Mouse (Mus musculus): ENCODE measurements around the gene Alox8. TPM values are rescaled to one million over a fixed set of nuclear protein-coding genes. Genes with fewer than 3 reads are reported as not detected.

Alox8 gene
- polyA plus RNA-seq, 1 experiment = 2.2 TPM

DNA sequence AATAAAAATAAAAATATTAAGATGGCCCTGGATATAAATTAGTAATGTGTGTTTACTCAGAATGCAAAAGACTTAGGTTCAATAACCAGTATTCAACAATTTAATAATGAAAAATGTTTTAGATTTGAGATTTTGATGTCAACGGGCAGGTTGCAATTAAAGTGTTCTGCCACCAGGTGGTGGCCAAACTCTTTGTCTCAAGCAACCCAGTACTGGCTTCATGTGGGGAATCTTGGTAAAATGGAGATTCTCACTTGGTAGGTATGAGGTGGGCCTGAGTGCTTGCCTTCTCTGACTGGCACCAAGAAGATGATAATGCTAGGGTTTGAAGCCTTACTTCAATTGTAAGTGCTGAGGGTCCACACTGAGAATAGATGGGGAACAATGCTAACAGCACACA lies 4.8 kb downstream of the Alox8 start:
- Histone ChIP-seq H3K4me3 (ENCODE audit: insufficient read depth, low read length) (no peak overlapping the region), H3K4me1 (ENCODE audit: control insufficient read depth, insufficient read depth, low read length) (no peaks in the 10 kb centered on the region), H3K27ac (ENCODE audit: insufficient read depth, low read length) (no peak overlapping the region)
- TF ChIP-seq CTCF (IDR thresholded peaks at IDR 0.05; ENCODE audit: extremely low read depth, insufficient read depth, low read length) = peak; percentile 86
- TF ChIP-seq POLR2A (IDR thresholded peaks at IDR 0.05; ENCODE audit: extremely low read depth, insufficient read depth, low read length) = no peak

DNA sequence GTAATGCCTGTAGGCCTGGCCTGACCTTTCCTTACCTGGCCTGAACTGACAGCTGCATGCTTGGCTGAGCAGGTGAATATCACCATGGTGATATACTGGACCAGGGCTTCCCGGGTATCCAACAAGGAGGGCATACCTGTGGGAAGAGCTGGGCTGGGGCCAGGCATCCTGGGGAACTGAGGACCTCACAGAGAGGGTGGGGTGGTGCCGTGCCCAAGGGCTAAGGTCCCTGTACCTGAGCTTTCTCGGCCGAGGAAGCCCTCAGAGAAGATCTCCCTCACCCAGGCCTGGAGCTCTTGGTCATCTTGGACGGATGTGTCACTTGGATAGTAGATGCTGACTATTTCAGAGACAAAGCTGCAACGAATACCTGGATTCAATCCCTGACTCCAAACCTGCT lies 11.7 kb downstream of the Alox8 start:
- TF ChIP-seq POLR2A (IDR thresholded peaks at IDR 0.05; ENCODE audit: extremely low read depth, insufficient read depth, low read length) (no peak), CTCF (IDR thresholded peaks at IDR 0.05; ENCODE audit: extremely low read depth, insufficient read depth, low read length) (no peak)
- Histone ChIP-seq H3K4me3 (ENCODE audit: insufficient read depth, low read length) (no peak overlapping the region), H3K27ac (ENCODE audit: insufficient read depth, low read length) (no peak overlapping the region), H3K4me1 (ENCODE audit: control insufficient read depth, insufficient read depth, low read length) (no peaks in the 10 kb centered on the region)

DNA sequence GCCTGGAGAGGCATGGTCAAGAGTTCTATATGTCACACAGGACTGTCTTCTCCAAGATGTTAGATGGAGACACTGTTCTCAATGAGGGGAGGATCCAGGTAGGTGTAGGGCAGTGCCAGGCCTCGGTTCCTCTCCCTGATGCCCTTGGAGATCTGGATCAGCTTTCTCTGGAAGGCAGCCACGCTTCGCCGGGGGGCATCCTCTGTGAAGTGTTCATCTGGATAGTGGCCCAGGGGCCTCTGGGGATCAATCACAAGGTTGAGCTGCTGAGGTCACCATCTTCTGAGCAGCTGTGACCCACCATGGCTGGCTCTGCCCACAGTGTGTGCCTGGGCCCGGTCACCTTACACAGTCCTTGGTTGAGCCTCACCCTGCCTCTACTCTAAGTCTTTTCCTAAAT lies 12.6 kb downstream of the Alox8 start:
- no peak for TF ChIP-seq CTCF (IDR thresholded peaks at IDR 0.05; ENCODE audit: extremely low read depth, insufficient read depth, low read length)
- no peak for TF ChIP-seq POLR2A (IDR thresholded peaks at IDR 0.05; ENCODE audit: extremely low read depth, insufficient read depth, low read length)
- Histone ChIP-seq H3K4me1 (ENCODE audit: control insufficient read depth, insufficient read depth, low read length) (no peaks in the 10 kb centered on the region), H3K4me3 (ENCODE audit: insufficient read depth, low read length) (no peak overlapping the region), H3K27ac (ENCODE audit: insufficient read depth, low read length) (no peak overlapping the region)

DNA sequence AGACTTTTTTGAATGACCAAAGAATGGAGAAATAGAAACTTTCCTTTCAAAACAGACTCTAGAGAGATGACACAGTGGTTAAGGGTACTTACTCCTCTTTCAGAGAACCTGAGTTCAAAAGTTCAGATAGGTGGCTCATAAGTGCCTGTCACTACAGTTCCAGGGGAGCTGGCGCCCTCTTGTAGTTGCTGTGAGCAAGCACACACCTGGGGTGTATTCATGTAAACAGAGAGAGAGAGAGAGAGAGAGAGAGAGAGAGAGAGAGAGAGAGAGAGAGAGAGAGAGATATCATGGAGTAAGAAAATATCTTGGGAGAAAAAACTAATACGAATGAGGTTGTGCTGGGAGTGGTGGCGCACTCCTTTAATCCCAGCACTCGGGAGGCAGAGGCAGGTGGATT lies 17.5 kb downstream of the Alox8 start:
- Histone ChIP-seq H3K4me3 (ENCODE audit: insufficient read depth, low read length) (no peak overlapping the region), H3K27ac (ENCODE audit: insufficient read depth, low read length) (no peak overlapping the region)

DNA sequence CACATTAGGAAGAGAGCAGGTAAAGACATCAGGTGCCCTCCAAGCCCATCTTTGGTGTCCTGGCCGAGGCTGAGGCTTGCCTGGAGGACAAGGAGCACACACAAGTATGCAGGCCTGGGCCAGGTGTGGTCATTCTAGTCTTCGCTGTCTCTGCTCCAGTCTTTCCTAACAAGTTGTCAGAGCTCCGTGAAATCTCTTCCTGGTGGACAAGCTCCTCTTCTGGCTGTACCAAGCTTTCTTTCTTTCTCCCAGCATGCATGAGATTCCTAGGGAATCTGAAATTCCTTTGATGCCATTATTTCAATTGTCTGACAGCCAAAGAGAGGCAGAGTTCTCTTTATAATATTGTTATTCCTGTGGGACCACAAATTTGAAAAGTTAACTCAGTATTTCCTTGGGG lies 18.1 kb downstream of the Alox8 start:
- TF ChIP-seq CTCF (IDR thresholded peaks at IDR 0.05; ENCODE audit: extremely low read depth, insufficient read depth, low read length) (no peak), POLR2A (IDR thresholded peaks at IDR 0.05; ENCODE audit: extremely low read depth, insufficient read depth, low read length) (no peak)
- no peak overlapping the region for H3K4me3 ChIP-seq (ENCODE audit: insufficient read depth, low read length)
- H3K27ac ChIP-seq (ENCODE audit: insufficient read depth, low read length) = no peak overlapping the region
- H3K4me1 ChIP-seq (ENCODE audit: control insufficient read depth, insufficient read depth, low read length) = no peaks in the 10 kb centered on the region

More for the DNA sequence above, 17.5 kb downstream of the Alox8 start:
- TF ChIP-seq POLR2A (IDR thresholded peaks at IDR 0.05; ENCODE audit: extremely low read depth, insufficient read depth, low read length) (no peak), CTCF (IDR thresholded peaks at IDR 0.05; ENCODE audit: extremely low read depth, insufficient read depth, low read length) (0 out of 2 replicates have a peak, but pooled peaks have one; percentile 2)
- no peaks in the 10 kb centered on the region for H3K4me1 ChIP-seq (ENCODE audit: control insufficient read depth, insufficient read depth, low read length)

DNA sequence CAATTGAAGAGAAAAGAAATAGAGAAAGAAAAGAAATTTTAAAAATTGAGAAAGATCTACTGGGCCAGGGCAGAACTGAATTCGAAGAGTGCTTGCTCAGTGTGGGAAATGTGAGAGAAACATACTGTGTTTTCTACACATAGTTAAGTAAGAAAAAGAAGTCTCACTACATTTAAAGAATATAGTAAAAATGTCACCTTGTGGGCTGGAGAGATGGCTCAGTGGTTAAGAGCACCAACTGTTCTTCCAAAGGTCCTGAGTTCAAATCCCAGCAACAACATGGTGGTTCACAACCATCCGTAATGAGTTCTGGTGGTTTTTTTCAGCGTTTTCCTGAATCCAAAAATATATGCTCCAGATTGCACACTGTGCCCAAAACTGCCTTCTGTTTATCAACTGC lies 19.1 kb downstream of the Alox8 start:
- TF ChIP-seq CTCF (IDR thresholded peaks at IDR 0.05; ENCODE audit: extremely low read depth, insufficient read depth, low read length) (no peak), POLR2A (IDR thresholded peaks at IDR 0.05; ENCODE audit: extremely low read depth, insufficient read depth, low read length) (no peak)
- Histone ChIP-seq H3K4me1 (ENCODE audit: control insufficient read depth, insufficient read depth, low read length) (no peaks in the 10 kb centered on the region), H3K4me3 (ENCODE audit: insufficient read depth, low read length) (no peak overlapping the region), H3K27ac (ENCODE audit: insufficient read depth, low read length) (no peak overlapping the region)

DNA sequence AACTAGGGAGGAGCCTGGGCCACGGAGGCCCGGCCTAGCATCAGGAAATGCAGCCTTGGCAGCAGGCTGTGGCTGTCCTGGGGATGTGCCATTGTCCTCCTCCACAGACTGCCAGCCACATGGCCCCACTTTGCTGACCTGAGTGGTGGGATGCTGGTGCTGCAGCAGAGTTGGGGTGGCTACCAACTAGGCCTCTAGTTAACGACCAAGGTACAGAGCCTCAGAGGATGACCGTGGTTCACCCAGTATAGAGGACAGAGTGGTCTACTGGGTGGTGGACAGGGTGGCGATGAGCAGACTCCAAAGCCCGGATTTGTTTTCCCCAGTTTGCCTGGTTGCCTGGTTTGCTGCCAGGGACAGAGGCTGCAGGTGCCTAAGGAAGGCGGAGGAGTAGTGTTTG lies 22.9 kb downstream of the Alox8 start:
- Histone ChIP-seq H3K4me1 (ENCODE audit: control insufficient read depth, insufficient read depth, low read length) (no peaks in the 10 kb centered on the region), H3K4me3 (ENCODE audit: insufficient read depth, low read length) (no peak overlapping the region), H3K27ac (ENCODE audit: insufficient read depth, low read length) (no peak overlapping the region)
- TF ChIP-seq POLR2A (IDR thresholded peaks at IDR 0.05; ENCODE audit: extremely low read depth, insufficient read depth, low read length) (no peak), CTCF (IDR thresholded peaks at IDR 0.05; ENCODE audit: extremely low read depth, insufficient read depth, low read length) (no peak)

DNA sequence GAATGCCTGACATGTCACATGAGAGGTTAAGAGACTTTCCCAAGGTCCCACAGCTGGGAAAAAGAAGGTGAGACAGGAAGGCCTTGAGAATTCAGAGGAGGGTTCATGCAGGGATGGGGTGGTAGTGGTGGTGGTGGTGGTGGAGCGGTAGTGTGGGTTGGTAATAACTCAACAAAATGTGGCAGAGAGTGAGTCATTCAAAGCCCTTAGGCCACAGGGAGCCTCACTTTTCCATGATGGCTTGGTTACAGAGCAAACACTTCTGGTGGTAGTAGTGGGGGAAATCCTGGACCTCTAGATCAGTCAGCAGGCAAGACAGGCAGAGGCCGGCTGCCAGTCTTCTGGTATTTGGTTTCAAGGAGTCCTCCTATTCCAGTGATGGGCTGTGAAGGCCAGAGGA lies 25.0 kb downstream of the Alox8 start:
- Histone ChIP-seq H3K4me3 (ENCODE audit: insufficient read depth, low read length) (no peak overlapping the region), H3K27ac (ENCODE audit: insufficient read depth, low read length) (no peak overlapping the region), H3K4me1 (ENCODE audit: control insufficient read depth, insufficient read depth, low read length) (peaks cover 2% of the 10 kb centered on the region)
- TF ChIP-seq POLR2A (IDR thresholded peaks at IDR 0.05; ENCODE audit: extremely low read depth, insufficient read depth, low read length) = no peak
- no peak for TF ChIP-seq CTCF (IDR thresholded peaks at IDR 0.05; ENCODE audit: extremely low read depth, insufficient read depth, low read length)

DNA sequence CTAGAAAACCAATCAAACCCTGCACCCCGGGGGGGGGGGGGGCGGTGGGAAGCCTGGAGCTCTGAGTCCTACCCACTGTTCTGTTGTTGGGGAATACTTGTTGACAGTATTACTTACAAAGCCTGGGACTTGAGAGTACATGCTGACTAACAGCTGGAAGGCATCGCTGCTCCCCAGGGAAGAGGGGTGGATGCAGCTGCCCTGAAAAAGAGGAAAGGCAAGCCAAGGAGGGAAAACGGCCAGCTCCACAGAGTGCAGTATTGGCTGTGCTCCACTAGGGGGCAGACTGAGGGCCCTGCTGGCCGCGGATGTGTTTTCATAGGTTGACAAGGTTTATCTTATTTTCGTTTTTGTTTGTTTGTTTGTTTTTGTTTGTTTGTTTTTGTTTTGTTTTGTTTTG lies 26.0 kb downstream of the Alox8 start:
- Histone ChIP-seq H3K4me1 (ENCODE audit: control insufficient read depth, insufficient read depth, low read length) (peaks cover 2% of the 10 kb centered on the region), H3K27ac (ENCODE audit: insufficient read depth, low read length) (no peak overlapping the region), H3K4me3 (ENCODE audit: insufficient read depth, low read length) (no peak overlapping the region)
- TF ChIP-seq CTCF (IDR thresholded peaks at IDR 0.05; ENCODE audit: extremely low read depth, insufficient read depth, low read length) (peak; percentile 67), POLR2A (IDR thresholded peaks at IDR 0.05; ENCODE audit: extremely low read depth, insufficient read depth, low read length) (no peak)

DNA sequence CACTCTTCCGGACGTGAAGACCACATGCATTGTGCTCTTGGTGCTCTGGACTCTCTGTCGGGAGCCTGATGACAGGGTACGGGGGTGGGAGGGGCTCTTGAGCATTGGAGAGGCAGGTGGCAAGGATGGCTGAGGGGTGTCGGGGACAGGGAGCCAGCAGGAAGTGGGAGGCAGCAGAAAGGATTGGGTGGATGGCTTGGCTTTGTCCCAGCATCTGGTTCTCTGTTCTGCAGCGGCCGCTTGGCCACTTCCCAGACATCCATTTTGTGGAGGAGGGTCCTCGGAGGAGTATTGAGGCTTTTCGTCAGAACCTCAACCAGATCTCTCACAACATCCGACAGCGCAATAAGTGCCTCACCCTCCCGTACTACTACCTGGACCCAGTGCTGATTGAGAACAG lies 28.3 kb downstream of the Alox8 start:
- no peak for TF ChIP-seq CTCF (IDR thresholded peaks at IDR 0.05; ENCODE audit: extremely low read depth, insufficient read depth, low read length)
- TF ChIP-seq POLR2A (IDR thresholded peaks at IDR 0.05; ENCODE audit: extremely low read depth, insufficient read depth, low read length) = no peak
- no peak overlapping the region for H3K4me3 ChIP-seq (ENCODE audit: insufficient read depth, low read length)
- H3K27ac ChIP-seq (ENCODE audit: insufficient read depth, low read length) = no peak overlapping the region
- peaks cover 2% of the 10 kb centered on the region for H3K4me1 ChIP-seq (ENCODE audit: control insufficient read depth, insufficient read depth, low read length)

Data from cortical plate, adult 2 months (tissue).